Mouse (Mus musculus) ES-E14 (cell line): ENCODE results near the gene Jade2. TPM values are rescaled to one million over a fixed set of nuclear protein-coding genes. Genes with fewer than 3 reads are reported as not detected.

Experiments
- DNase-seq: peaks from one replicate; pipeline ENCODE4 v3.0.0-alpha.2; 2013; ENCODE audit warnings: low read depth, low spot score
- H3K27ac ChIP-seq: 2 replicates; pipeline ENCODE4 v1.5.1; 2012; ENCODE audit warnings: low read depth, mild to moderate bottlenecking, low read length, moderate library complexity, mixed read lengths; ENCODE audit not compliant: poor library complexity, insufficient read depth, severe bottlenecking
- H3K36me3 ChIP-seq: 2 replicates; pipeline ENCODE4 v1.6.1; 2012; ENCODE audit warnings: mild to moderate bottlenecking, low read length, moderate library complexity, mixed read lengths; ENCODE audit not compliant: control insufficient read depth, poor library complexity, insufficient read depth, severe bottlenecking
- H3K4me1 ChIP-seq, 2 experiments: fragments of 150-350 bp in 1 of 2; sonication (generic) in 1 of 2; 2 replicates each; pipeline ENCODE4 v1.6.1; 2012; ENCODE audit warnings: low read length in 2 of 2, mild to moderate bottlenecking in 1 of 2, mixed read lengths in 1 of 2; ENCODE audit not compliant: control insufficient read depth in 2 of 2, insufficient read depth in 2 of 2, poor library complexity in 1 of 2
- H3K4me3 ChIP-seq, 2 experiments: fragments of 150-350 bp in 1 of 2; sonication (generic) in 1 of 2; 2 replicates each; pipeline ENCODE4 v1.5.1; 2012; ENCODE audit warnings: low read length in 2 of 2, low read depth in 1 of 2, mild to moderate bottlenecking in 1 of 2, mixed read lengths in 1 of 2; ENCODE audit not compliant: insufficient read depth in 1 of 2, poor library complexity in 1 of 2, severe bottlenecking in 1 of 2
- H3K9ac ChIP-seq: 2 replicates; pipeline ENCODE4 v1.6.1; 2012; ENCODE audit warnings: low read depth, mild to moderate bottlenecking, low read length, mixed read lengths; ENCODE audit not compliant: poor library complexity, insufficient read depth, severe bottlenecking
- H3K9me3 ChIP-seq: fragments of 150-350 bp; sonication (generic); 2 replicates; pipeline ENCODE4 v1.6.1; 2012; ENCODE audit warnings: low read depth, mild to moderate bottlenecking, low read length; ENCODE audit not compliant: control insufficient read depth, insufficient read depth
- CHD2 ChIP-seq: IDR thresholded peaks from 2 replicates; pipeline ENCODE4 v1.6.1; 2014; ENCODE audit warnings: mild to moderate bottlenecking, low read depth, low read length, inconsistent platforms
- HCFC1 ChIP-seq: IDR thresholded peaks from 2 replicates; pipeline ENCODE4 v1.6.1; 2012; ENCODE audit warnings: low read length, inconsistent platforms, borderline replicate concordance; ENCODE audit not compliant: insufficient read depth
- MAFK ChIP-seq: IDR thresholded peaks from 2 replicates; pipeline ENCODE4 v1.6.1; 2014; ENCODE audit warnings: mild to moderate bottlenecking, low read depth, low read length, inconsistent platforms; ENCODE audit not compliant: insufficient read depth
- ZC3H11A ChIP-seq: IDR thresholded peaks from 2 replicates; pipeline ENCODE4 v1.6.1; 2012; ENCODE audit warnings: low read depth, mild to moderate bottlenecking, inconsistent platforms, low read length, borderline replicate concordance
- ZNF384 ChIP-seq: IDR thresholded peaks from 2 replicates; pipeline ENCODE4 v1.6.1; 2012; ENCODE audit warnings: low read depth, low read length, inconsistent platforms
- in situ Hi-C, 2 experiments: fragments of 600-800 bp; cut with MboI; formaldehyde crosslinking; loops; one replicate each; pipeline ENCODE4 v1.15.1; 2025; ENCODE audit warnings: low sequenced_read_pairs in 2 of 2, inconsistent platforms in 1 of 2; ENCODE audit not compliant: unreplicated experiment in 2 of 2
- total RNA-seq: library from RNA; depleted of rRNA; stranded (reverse); fragments of 300-350 nt; gene quantifications from 2 replicates; pipeline ENCODE4 v1.2.3, GENCODE M21; 2012

Gene Jade2
- total RNA-seq, 1 experiment: 11.8 TPM

DNA sequence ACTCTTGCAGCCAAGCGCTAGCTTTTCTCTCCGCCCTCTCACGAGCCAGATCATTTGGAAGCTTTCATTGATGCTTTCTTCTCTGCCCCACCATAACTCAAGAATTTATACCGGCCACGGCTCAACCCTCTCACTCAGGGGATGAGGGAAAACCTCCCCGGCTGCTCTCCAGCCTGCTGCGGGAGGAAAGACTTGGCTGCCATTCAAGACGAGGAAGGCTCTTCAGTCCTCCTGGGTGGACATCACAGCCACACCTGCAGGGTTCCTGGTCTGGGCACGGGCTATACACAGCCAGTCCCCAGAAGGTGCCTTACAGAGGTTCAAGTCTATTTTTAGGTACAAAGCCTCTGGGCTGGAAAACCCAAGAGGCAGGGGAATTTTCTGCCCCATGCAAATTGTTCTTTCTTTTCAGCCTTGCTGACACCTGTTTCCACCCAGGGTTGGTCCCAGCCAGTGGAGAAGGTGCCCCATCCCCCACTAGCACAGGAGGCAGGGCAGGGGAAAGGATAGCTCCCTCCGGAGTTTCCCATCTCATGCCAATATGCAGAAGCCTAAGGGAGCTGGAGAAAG lies 12.8 kb downstream of the Jade2 start:
- H3K4me1 ChIP-seq: peaks cover 0 to 12% of the 10 kb centered on the region in 2 experiments; a peak in 2 of 4 replicates
- DNase-seq: no peak
- TF ChIP-seq ZNF384 (no peak), CHD2 (no peak), HCFC1 (no peak), MAFK (no peak), ZC3H11A (no peak)
- no peak overlapping the region for H3K4me3 ChIP-seq
- H3K27ac ChIP-seq: no peak overlapping the region
- no peaks in the 10 kb centered on the region for H3K9me3 ChIP-seq
- peaks cover 30% of the 10 kb centered on the region; the same call in 1 of the 2 replicates for H3K36me3 ChIP-seq
- no peak overlapping the region for H3K9ac ChIP-seq
- in situ Hi-C loops: no loop called here

DNA sequence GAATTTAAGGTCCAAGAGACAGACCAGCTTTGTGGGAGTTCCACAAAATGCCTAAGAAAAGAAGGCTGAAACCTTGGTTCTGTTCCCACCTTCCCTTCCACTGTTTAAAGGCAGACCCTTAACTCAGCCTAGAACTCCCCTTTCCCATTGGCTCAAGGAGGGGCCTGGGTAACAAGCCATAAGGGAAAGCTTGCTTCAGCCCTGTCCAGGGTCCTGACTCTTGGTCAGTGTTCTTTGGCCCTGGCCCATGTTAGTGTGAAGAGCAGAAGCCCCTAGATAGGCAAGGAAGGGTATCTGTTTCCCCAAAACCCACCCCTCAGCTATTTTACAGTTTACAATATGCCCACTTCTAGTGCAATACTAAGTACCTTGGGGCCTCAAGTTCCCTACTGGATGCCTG lies 13.6 kb downstream of the Jade2 start:
- H3K4me3 ChIP-seq: no peak overlapping the region
- no peak for DNase-seq
- in situ Hi-C loops: no loop called here
- peaks cover 0 to 12% of the 10 kb centered on the region in 2 experiments; a peak in 2 of 4 replicates for H3K4me1 ChIP-seq
- H3K9me3 ChIP-seq: no peaks in the 10 kb centered on the region
- no peak overlapping the region for H3K27ac ChIP-seq
- TF ChIP-seq ZNF384 (no peak), CHD2 (no peak), MAFK (no peak), ZC3H11A (no peak), HCFC1 (no peak)
- peaks cover 26% of the 10 kb centered on the region; the same call in 1 of the 2 replicates for H3K36me3 ChIP-seq
- no peak overlapping the region for H3K9ac ChIP-seq

DNA sequence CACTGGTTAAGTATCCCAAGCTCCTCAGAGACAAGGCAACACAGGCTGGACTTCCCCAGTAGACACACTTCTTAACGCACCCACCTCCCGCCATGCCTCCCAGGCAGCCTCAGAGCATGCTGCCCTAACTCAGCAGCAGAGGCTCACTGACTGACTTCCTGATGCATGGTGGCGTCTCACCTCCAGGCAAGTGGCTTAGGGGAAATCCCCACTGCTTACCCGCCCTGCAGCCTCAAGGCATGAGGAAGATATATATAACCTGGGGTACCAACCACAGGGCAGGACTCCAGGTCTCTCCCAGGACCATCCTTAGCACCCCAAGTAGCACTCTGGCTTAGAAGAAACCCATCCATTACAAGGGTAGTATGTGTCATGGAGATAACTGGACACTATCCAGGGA lies 14.3 kb downstream of the Jade2 start:
- Histone ChIP-seq H3K9ac (no peak overlapping the region), H3K4me3 (no peak overlapping the region), H3K4me1 (peaks cover 0 to 12% of the 10 kb centered on the region in 2 experiments; a peak in 2 of 4 replicates), H3K27ac (no peak overlapping the region), H3K9me3 (no peaks in the 10 kb centered on the region), H3K36me3 (peaks cover 29% of the 10 kb centered on the region; the same call in 1 of the 2 replicates)
- no peak for DNase-seq
- in situ Hi-C loops: no loop called here
- TF ChIP-seq ZNF384: no peak
- TF ChIP-seq HCFC1: no peak
- no peak for TF ChIP-seq ZC3H11A
- no peak for TF ChIP-seq MAFK
- TF ChIP-seq CHD2: no peak

DNA sequence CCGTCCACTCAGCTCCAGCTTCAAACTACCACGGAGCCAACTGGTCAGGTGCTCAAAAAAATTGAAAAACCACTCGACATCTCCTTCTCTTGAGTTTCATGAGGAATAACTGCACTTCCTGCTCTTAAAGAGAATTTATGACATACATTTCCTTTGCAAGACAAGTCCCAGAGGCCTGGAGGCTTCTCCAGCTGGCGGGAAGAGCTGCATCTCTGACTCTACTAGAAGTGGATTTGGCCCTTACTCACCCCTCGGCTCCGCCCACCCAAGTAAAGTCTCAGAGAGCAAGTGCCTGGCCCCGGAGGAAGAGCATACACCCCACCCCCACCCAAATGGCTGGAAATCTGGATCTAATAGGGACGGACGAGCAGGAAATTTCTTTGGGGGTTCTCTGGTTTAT lies 16.3 kb downstream of the Jade2 start:
- in situ Hi-C loops: no loop called here
- Histone ChIP-seq H3K4me1 (peaks cover 0 to 12% of the 10 kb centered on the region in 2 experiments; a peak in 2 of 4 replicates), H3K27ac (no peak overlapping the region), H3K9ac (no peak overlapping the region), H3K9me3 (no peaks in the 10 kb centered on the region), H3K36me3 (peaks cover 22% of the 10 kb centered on the region; the same call in 1 of the 2 replicates), H3K4me3 (no peak overlapping the region)
- TF ChIP-seq CHD2 (no peak), ZC3H11A (no peak), MAFK (no peak), HCFC1 (no peak), ZNF384 (no peak)
- DNase-seq: no peak

DNA sequence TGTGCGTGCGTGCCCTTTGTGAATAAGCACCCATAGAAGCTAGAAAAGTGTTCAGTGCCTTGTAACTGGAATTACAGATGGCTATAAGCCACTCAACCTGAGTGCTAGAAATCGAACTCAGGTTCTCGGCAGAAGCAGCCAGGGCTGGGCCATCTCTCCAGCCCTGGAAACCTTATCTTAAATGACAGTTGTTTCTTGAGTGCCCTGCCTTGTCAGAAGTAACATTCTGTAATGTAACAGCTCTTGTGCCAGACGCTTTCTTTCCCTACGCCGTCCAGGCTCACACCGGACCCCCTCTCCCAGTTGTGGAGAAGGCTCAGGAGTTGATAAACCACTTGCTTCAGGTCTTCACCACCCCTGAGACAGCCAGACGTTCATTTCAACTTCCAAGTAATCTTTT lies 16.8 kb downstream of the Jade2 start:
- Histone ChIP-seq H3K9ac (no peak overlapping the region), H3K4me3 (no peak overlapping the region), H3K27ac (no peak overlapping the region), H3K4me1 (peaks cover 0 to 12% of the 10 kb centered on the region in 2 experiments; a peak in 2 of 4 replicates), H3K36me3 (peaks cover 24% of the 10 kb centered on the region; the same call in 1 of the 2 replicates), H3K9me3 (no peaks in the 10 kb centered on the region)
- DNase-seq: no peak
- TF ChIP-seq ZC3H11A (no peak), CHD2 (no peak), MAFK (no peak), HCFC1 (no peak), ZNF384 (no peak)
- in situ Hi-C loops: no loop called here
